Mouse (Mus musculus): ENCODE results near the gene Ergic1. TPM values are rescaled to one million over a fixed set of nuclear protein-coding genes. Genes with fewer than 3 reads are reported as not detected.
A peak's percentile ranks its signal among the peaks of the same experiment; 100 is the strongest.

Ergic1 gene
- polyA plus RNA-seq, 1 experiment from 2014 or later: 48.6 TPM

DNA sequence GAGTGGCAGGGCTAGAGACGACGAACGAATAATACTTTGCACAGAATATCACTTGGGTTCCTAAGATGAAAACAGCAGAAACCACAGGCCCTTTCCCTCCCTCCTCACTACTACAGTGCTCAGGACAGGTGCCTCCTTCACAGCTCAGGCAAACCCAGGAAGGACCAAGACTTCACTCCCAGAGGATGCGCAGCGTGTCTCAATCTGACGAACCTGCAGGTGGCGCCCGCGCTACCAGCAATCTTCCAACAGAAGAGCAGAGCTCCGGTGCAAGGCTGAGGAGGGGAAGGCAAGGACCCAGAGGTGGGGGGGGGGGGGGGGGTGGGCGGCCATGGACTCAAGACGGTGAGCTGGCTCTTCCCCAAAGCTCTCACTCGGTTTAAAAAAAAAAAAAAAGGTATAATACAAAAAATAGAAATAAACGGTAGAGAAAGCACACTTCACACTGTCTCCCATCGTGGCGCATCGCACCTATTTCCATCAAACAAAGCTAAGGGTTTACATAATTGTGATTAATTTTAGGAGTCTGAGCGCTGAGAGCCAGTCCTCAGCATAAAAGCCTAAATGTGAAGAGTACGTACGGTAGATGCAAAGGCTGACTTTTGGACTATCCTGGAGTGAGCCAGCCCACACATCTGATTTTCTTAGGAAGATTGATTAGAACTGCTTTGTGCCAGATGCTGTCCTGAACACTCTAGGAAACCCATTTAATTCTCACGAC is 99.1 kb downstream of the Ergic1 start:
- no peaks in the 10 kb centered on the region for H3K27me3 ChIP-seq (replicated peaks; ENCODE audit: control insufficient read depth, insufficient read depth, low read length)
- no peak overlapping the region for H3K9ac ChIP-seq (ENCODE audit: low read depth, low read length)
- no peak overlapping the region for H3K27ac ChIP-seq (ENCODE audit: low read depth, low read length)
- no peak overlapping the region for H3K4me3 ChIP-seq (ENCODE audit: low read depth, low read length)
- no peak overlapping the region for H3K4me2 ChIP-seq (replicated peaks; ENCODE audit: low read depth)
- 23% methylated on average over 20 of the region's 21 CpGs for WGBS
- peak; percentile 23; the same call in 1 of the 2 replicates for ATAC-seq
- H3K9me3 ChIP-seq (ENCODE audit: control insufficient read depth): no peaks in the 10 kb centered on the region
- peaks cover 6% of the 10 kb centered on the region for H3K4me1 ChIP-seq (replicated peaks; ENCODE audit: control insufficient read depth, insufficient read depth, low read length)
- peaks cover 19% of the 10 kb centered on the region; the same call in 1 of the 2 replicates for H3K36me3 ChIP-seq (ENCODE audit: control insufficient read depth, insufficient read depth)
- peak; percentile 84 for TF ChIP-seq CTCF (IDR thresholded peaks at IDR 0.05; ENCODE audit: low read depth)

DNA sequence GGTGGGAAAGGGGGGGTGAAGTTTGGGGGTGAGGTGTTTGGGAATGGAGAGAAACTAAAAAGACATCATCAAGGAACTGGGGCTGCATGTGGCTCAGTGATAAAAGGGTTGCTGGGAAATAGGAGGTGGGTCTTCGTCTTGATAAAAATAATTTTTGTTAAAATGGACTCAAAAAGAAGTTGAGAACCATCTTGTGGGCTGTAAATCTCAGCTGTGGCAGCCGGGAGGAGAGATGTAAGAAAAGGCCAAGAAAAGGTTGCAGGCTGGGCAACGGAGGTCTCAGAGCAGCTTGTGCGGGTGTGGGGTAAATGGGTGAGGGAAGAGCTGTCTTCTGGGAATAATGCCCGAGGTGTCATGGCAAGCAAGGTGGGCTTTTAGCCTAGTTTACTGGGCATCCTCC is 100.9 kb downstream of the Ergic1 start:
- Histone ChIP-seq H3K27me3 (replicated peaks; ENCODE audit: control insufficient read depth, insufficient read depth, low read length) (no peaks in the 10 kb centered on the region), H3K9ac (ENCODE audit: low read depth, low read length) (no peak overlapping the region), H3K4me2 (replicated peaks; ENCODE audit: low read depth) (no peak overlapping the region), H3K36me3 (ENCODE audit: control insufficient read depth, insufficient read depth) (0 out of 2 replicates have a peak, but pooled peaks cover 2% of the 10 kb centered on the region), H3K4me1 (replicated peaks; ENCODE audit: control insufficient read depth, insufficient read depth, low read length) (peaks cover 6% of the 10 kb centered on the region), H3K27ac (ENCODE audit: low read depth, low read length) (no peak overlapping the region), H3K4me3 (ENCODE audit: low read depth, low read length) (no peak overlapping the region), H3K9me3 (ENCODE audit: control insufficient read depth) (no peaks in the 10 kb centered on the region)
- TF ChIP-seq CTCF (IDR thresholded peaks at IDR 0.05; ENCODE audit: low read depth): no peak
- WGBS: 82% methylated on average over 5 of the region's 5 CpGs
- no peak for ATAC-seq

DNA sequence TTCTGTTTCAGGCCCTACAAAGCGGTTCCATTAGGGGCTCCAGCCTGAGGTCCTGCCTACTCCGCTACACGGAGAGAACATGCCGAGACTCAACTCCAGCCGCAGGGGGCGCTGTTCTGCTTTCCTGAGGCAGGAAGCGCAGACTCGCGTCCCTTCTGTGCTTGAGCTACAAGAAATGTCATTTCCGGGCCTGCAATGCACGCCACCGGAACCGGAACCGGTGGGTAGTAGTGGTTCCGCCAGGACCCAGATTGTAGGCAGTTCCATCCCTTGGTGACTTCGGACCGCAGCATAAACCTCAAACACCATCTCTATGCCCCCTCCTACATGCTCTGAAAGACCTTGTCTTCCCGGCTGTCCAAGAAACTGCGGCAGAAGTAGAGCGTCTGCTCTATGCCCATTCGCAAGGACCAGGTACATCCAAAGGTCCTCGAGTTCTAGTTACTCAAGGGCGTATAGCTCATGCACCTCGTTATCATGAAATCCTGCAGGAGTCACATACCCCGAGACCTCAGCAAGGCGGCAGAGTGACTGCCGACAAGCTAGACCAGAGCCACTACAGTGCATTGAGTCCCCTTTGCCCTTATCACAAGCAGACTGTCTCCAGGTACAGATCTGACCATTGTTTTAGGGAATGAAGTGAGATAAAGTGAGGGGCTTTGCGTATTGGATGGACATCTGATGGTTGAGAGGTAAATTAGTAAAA is 101.8 kb downstream of the Ergic1 start, which contains the start of gene Atp6v0e:
Atp6v0e (plus strand) TSS at position 254 of the 706 bp plus-strand sequence.
- peak; percentile 99 for TF ChIP-seq CTCF (IDR thresholded peaks at IDR 0.05; ENCODE audit: low read depth)

DNA sequence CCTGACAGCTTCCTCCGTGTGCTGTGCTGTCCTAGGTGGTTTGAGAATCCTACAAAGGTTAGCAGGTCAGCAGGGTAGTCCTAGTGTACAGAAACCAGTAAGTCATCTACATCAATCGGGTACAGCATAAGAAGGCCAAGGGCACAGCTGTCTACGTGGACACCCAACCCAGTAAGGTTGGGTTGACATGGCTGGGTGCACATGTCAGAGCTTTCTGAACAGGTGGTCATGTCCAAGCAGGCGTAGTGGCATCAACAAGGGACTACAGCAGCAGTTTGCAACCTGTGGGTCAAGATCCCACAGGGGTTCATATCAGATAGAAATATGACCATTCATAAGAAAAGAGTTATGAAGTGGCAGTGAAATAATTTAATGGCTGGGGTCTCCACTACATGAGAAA is 104.3 kb downstream of the Ergic1 start:
- Histone ChIP-seq H3K9ac (ENCODE audit: low read depth, low read length) (no peak overlapping the region), H3K4me1 (replicated peaks; ENCODE audit: control insufficient read depth, insufficient read depth, low read length) (peaks cover 6% of the 10 kb centered on the region), H3K36me3 (ENCODE audit: control insufficient read depth, insufficient read depth) (no peaks in the 10 kb centered on the region), H3K27me3 (replicated peaks; ENCODE audit: control insufficient read depth, insufficient read depth, low read length) (no peaks in the 10 kb centered on the region), H3K27ac (ENCODE audit: low read depth, low read length) (no peak overlapping the region), H3K9me3 (ENCODE audit: control insufficient read depth) (no peaks in the 10 kb centered on the region), H3K4me3 (ENCODE audit: low read depth, low read length) (no peak overlapping the region), H3K4me2 (replicated peaks; ENCODE audit: low read depth) (no peak overlapping the region)
- WGBS: 82% methylated on average over 4 of the region's 4 CpGs
- no peak for ATAC-seq
- TF ChIP-seq CTCF (IDR thresholded peaks at IDR 0.05; ENCODE audit: low read depth): no peak

More for the DNA sequence above, 101.8 kb downstream of the Ergic1 start, which contains the start of gene Atp6v0e:
- Histone ChIP-seq H3K36me3 (ENCODE audit: control insufficient read depth, insufficient read depth) (no peaks in the 10 kb centered on the region), H3K27me3 (replicated peaks; ENCODE audit: control insufficient read depth, insufficient read depth, low read length) (no peaks in the 10 kb centered on the region), H3K9ac (ENCODE audit: low read depth, low read length) (peak within 1 kb of the TSS; percentile 51), H3K27ac (ENCODE audit: low read depth, low read length) (peak within 1 kb of the TSS; percentile 17; the same call in 1 of the 2 replicates), H3K9me3 (ENCODE audit: control insufficient read depth) (no peaks in the 10 kb centered on the region), H3K4me1 (replicated peaks; ENCODE audit: control insufficient read depth, insufficient read depth, low read length) (peaks cover 6% of the 10 kb centered on the region), H3K4me3 (ENCODE audit: low read depth, low read length) (peak within 1 kb of the TSS; percentile 54), H3K4me2 (replicated peaks; ENCODE audit: low read depth) (peak within 1 kb of the TSS; percentile 89)
- ATAC-seq: peak; percentile 79
- WGBS: 3% methylated on average over 28 of the region's 28 CpGs

DNA sequence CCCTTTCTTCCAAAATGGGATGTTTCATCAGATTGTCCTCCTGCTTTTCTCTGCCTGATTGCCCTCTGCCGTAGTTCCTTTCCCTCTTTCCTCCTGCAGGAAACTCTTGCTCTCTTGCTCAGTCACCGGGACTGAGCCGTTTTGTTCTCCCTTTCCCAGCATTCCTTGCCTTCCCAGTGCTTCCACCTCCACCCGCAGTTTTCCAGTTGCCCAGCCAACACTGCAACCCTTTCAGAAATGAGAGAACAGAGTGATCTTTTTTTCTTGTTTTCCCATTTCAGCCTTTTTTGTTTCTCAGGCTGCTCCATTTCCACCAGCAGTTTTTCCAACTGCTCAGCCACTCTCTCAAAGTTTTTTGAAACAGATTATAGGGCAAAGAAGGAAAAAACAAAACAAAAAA is 110.0 kb downstream of the Ergic1 start:
- no peaks in the 10 kb centered on the region for H3K36me3 ChIP-seq (ENCODE audit: control insufficient read depth, insufficient read depth)
- H3K9ac ChIP-seq (ENCODE audit: low read depth, low read length): no peak overlapping the region
- 0 out of 2 replicates have a peak, but pooled peaks cover 4% of the 10 kb centered on the region for H3K27me3 ChIP-seq (replicated peaks; ENCODE audit: control insufficient read depth, insufficient read depth, low read length)
- whole genome bisulfite sequencing: 61% methylated on average over 4 of the region's 4 CpGs
- ATAC-seq: no peak
- H3K9me3 ChIP-seq (ENCODE audit: control insufficient read depth): no peaks in the 10 kb centered on the region
- H3K4me2 ChIP-seq (replicated peaks; ENCODE audit: low read depth): no peak overlapping the region
- H3K4me1 ChIP-seq (replicated peaks; ENCODE audit: control insufficient read depth, insufficient read depth, low read length): no peaks in the 10 kb centered on the region
- H3K27ac ChIP-seq (ENCODE audit: low read depth, low read length): no peak overlapping the region
- no peak overlapping the region for H3K4me3 ChIP-seq (ENCODE audit: low read depth, low read length)
- no peak for TF ChIP-seq CTCF (IDR thresholded peaks at IDR 0.05; ENCODE audit: low read depth)

DNA sequence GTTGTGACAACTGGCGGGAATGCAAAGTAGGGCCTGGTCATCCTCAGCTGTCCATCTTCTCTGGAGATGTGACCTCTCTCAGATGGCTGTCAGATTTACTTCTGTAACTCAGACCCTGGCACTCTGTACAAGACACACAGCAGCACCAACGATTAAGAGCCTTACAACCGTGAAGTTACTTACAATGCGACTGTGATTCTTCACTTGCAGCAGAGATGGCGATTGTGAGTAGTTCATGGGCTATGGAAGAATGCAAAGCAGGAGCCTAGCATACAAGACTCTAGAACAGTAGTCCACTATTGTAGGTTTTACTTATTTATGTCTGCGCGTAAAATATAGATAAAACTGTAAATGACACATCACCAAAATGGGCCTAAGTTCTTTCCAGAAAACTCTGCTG is 114.6 kb downstream of the Ergic1 start:
- Histone ChIP-seq H3K4me3 (ENCODE audit: low read depth, low read length) (peak overlapping the region; percentile 94), H3K9ac (ENCODE audit: low read depth, low read length) (no peak overlapping the region; the same call in 1 of the 2 replicates), H3K4me1 (replicated peaks; ENCODE audit: control insufficient read depth, insufficient read depth, low read length) (no peaks in the 10 kb centered on the region), H3K4me2 (replicated peaks; ENCODE audit: low read depth) (peak overlapping the region; percentile 75), H3K27ac (ENCODE audit: low read depth, low read length) (no peak overlapping the region), H3K36me3 (ENCODE audit: control insufficient read depth, insufficient read depth) (peaks cover 3% of the 10 kb centered on the region; the same call in 1 of the 2 replicates), H3K27me3 (replicated peaks; ENCODE audit: control insufficient read depth, insufficient read depth, low read length) (0 out of 2 replicates have a peak, but pooled peaks cover 4% of the 10 kb centered on the region), H3K9me3 (ENCODE audit: control insufficient read depth) (no peaks in the 10 kb centered on the region)
- peak; percentile 12; the same call in 1 of the 2 replicates for ATAC-seq
- 22% methylated on average over 7 of the region's 7 CpGs for WGBS
- TF ChIP-seq CTCF (IDR thresholded peaks at IDR 0.05; ENCODE audit: low read depth): no peak

All from intestine, postnatal 0 days (tissue).